Mouse (Mus musculus) liver, postnatal 0 days (tissue): ENCODE measurements around the gene Ube2cbp.

Experiments used
- CTCF ChIP-seq: sonication (generic); IDR thresholded peaks from 2 replicates; pipeline ENCODE4 v1.5.1; 2016; ENCODE audit warnings: antibody characterized with exemption, low read depth
- EP300 ChIP-seq: IDR thresholded peaks from 2 replicates; pipeline ENCODE4 v1.6.1; 2016; ENCODE audit warnings: antibody characterized with exemption, low read depth, mild to moderate bottlenecking

DNA sequence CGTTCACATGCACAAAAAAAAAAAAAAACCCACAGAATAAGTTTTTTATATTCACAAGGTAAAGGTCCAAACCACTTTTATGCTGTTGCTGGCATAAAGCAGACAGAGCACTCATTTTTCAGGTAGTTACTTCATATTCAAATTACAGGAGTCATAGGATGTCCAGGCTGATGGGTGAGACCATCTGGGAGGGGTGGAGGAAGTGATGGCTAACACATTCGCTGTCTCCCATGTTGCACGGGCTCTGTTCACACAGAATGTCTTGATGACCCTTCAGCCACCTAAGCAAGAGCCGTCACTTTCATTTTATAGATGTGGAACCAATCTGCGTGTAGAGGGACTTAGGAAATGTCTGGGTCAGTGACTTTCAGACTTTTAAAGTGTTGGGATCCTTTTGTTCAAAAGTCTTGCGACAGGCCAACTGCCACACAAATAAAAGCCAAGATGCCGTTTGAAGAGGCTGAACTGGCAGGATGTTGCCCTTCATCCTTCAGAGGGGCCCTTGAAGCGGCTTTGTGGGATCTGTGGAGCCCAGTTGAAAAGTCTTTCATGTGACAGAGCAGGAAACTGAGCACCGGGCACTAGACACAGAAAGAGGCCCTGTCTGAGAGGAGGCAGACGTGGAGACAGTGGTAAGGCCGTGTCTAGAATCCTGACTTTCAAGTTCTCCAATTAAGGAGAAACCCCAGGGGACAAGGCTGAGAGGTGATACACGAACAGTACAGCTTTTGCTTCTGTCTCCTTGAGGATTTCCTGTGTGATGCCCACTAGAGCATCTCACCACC is 91.8 kb downstream of the Ube2cbp start:
- TF ChIP-seq CTCF = no peak
- no peak for TF ChIP-seq EP300
